Comparison of ENCODE assay signal across 9 mouse cellular contexts in genomic region chr11:105126520-105127029, GRCm38 (mm10). TPM values are rescaled to one million over a fixed set of nuclear protein-coding genes. Genes with fewer than 3 reads are reported as not detected.
DNase-seq lines count a peak whose midpoint lies in the region; ATAC-seq and TF ChIP-seq lines count a peak whose summit lies in the region.
"Had no signal": no experiment of that assay in that cellular context is flagged by ENCODE, and none has a peak within 500 bp of the region (broad histone marks: within the 10 kb centered on the region; RNA-seq: fewer than 3 reads in every experiment).

No protein-coding gene starts in this region.

- H3K4me2 ChIP-seq in lung, embryonic 15.5 days: peak overlapping the region; percentile 72
- peak overlapping the region; percentile 94 for H3K4me2 ChIP-seq in hindbrain, embryonic 13.5 days

- H3K27ac ChIP-seq in lung, embryonic 15.5 days: no peak overlapping the region
- H3K27ac ChIP-seq in cortical plate, adult 2 months (ENCODE audit: insufficient read depth, low read length): no peak overlapping the region
- no peak overlapping the region for H3K27ac ChIP-seq in hindbrain, embryonic 13.5 days

- peaks cover 18% of the 10 kb centered on the region for H3K4me1 ChIP-seq in lung, embryonic 15.5 days
- peaks cover 5% of the 10 kb centered on the region for H3K4me1 ChIP-seq in cortical plate, adult 2 months (ENCODE audit: control insufficient read depth, insufficient read depth, low read length)
- H3K4me1 ChIP-seq in hindbrain, embryonic 13.5 days (replicated peaks): peaks cover 12% of the 10 kb centered on the region

- no peak for TF ChIP-seq POLR2A in cortical plate, adult 2 months (IDR thresholded peaks at IDR 0.05; ENCODE audit: extremely low read depth, insufficient read depth, low read length)

- intact Hi-C loops in gastrocnemius, postnatal 14 days (cut with DNase I; ENCODE audit: low total_unique reads): loop anchor here (10.0 kb wide), 1 partner anchor 542 kb away; no protein-coding TSS in a partner anchor

- no peaks in the 10 kb centered on the region for H3K9me3 ChIP-seq in lung, embryonic 15.5 days
- no peaks in the 10 kb centered on the region for H3K9me3 ChIP-seq in hindbrain, embryonic 13.5 days

- TF ChIP-seq CTCF in cortical plate, adult 2 months (IDR thresholded peaks at IDR 0.05; ENCODE audit: extremely low read depth, insufficient read depth, low read length): no peak

- no peak for DNase-seq in lung, postnatal 25 days (ENCODE audit: low spot score)
- DNase-seq in urinary bladder, postnatal 14 days (ENCODE audit: low spot score): no peak
- DNase-seq in kidney, postnatal 14 days: no peak
- no peak for DNase-seq in gastrocnemius, postnatal 14 days

- H3K4me3 ChIP-seq in lung, embryonic 15.5 days: peak overlapping the region; percentile 98
- H3K4me3 ChIP-seq in cortical plate, adult 2 months (ENCODE audit: insufficient read depth, low read length): peak overlapping the region; percentile 72
- peak overlapping the region; percentile 98 for H3K4me3 ChIP-seq in hindbrain, embryonic 13.5 days

- under 1% methylated on average over 49 of the region's 49 CpGs for WGBS in lung, embryonic 15.5 days
- WGBS in hindbrain, embryonic 13.5 days: under 1% methylated on average over 49 of the region's 49 CpGs

- peaks cover 20% of the 10 kb centered on the region for H3K36me3 ChIP-seq in lung, embryonic 15.5 days
- peaks cover 23% of the 10 kb centered on the region for H3K36me3 ChIP-seq in hindbrain, embryonic 13.5 days

- H3K27me3 ChIP-seq in lung, embryonic 15.5 days: no peaks in the 10 kb centered on the region
- H3K27me3 ChIP-seq in hindbrain, embryonic 13.5 days: no peaks in the 10 kb centered on the region

- ATAC-seq in lung, embryonic 15.5 days (ENCODE audit: borderline replicate concordance, extremely low read depth, low FRiP score, low TSS enrichment): peak; percentile 32; the same call in 1 of the 2 replicates
- ATAC-seq in hindbrain, embryonic 13.5 days (ENCODE audit: low FRiP score): peak; percentile 53
- ATAC-seq in megakaryocyte-erythroid progenitor cell, adult 5-6 weeks (replicated peaks; ENCODE audit: low FRiP score, low TSS enrichment, poor library complexity, severe bottlenecking): peak; percentile 34

- H3K9ac ChIP-seq in lung, embryonic 15.5 days: peak overlapping the region; percentile 56
- peak overlapping the region; percentile 86 for H3K9ac ChIP-seq in hindbrain, embryonic 13.5 days

RNA-seq across cellular contexts. Expression of gene Mettl2, which starts 0.3 kb away (rescaled TPM):
- 35.5 and 44.0 TPM in 2 replicates for polyA plus RNA-seq in lung, embryonic 15.5 days (2015; fragmentation: Nextera tagmentation; extraction: Ambion mirVana)
- polyA plus RNA-seq in cortical plate, adult 2 months (2012; rRNA removed): 27.1 and 27.3 TPM in 2 replicates
- 29.9 and 32.5 TPM in 2 replicates for polyA plus RNA-seq in hindbrain, embryonic 13.5 days (2015; fragmentation: Nextera tagmentation; extraction: Ambion mirVana)
- total RNA-seq in megakaryocyte-erythroid progenitor cell, adult 5-6 weeks (2014; fragmentation: Nextera tagmentation): 44.5 and 60.0 TPM in 2 replicates
- 28.5 and 30.1 TPM in 2 replicates for total RNA-seq in megakaryocyte-erythroid progenitor cell, adult 5-6 weeks (2017)
- total RNA-seq in gastrocnemius, postnatal 14 days (2021): 1 to 10 TPM; 6.9 to 9.6 TPM

RNA-seq across cellular contexts. Expression of gene Gm10842, which starts 20.1 kb away (rescaled TPM):
- not detected in 2 replicates for polyA plus RNA-seq in lung, embryonic 15.5 days (2015; fragmentation: Nextera tagmentation; extraction: Ambion mirVana)
- not detected in 2 replicates for polyA plus RNA-seq in cortical plate, adult 2 months (2012; rRNA removed)
- not detected in 2 replicates for polyA plus RNA-seq in hindbrain, embryonic 13.5 days (2015; fragmentation: Nextera tagmentation; extraction: Ambion mirVana)
- not detected in 2 replicates for total RNA-seq in megakaryocyte-erythroid progenitor cell, adult 5-6 weeks (2014; fragmentation: Nextera tagmentation)
- not detected in 2 replicates for total RNA-seq in megakaryocyte-erythroid progenitor cell, adult 5-6 weeks (2017)
- total RNA-seq in gastrocnemius, postnatal 14 days (2021): not detected
- polyA plus RNA-seq: gonadal fat pad, adult 2 months had no signal

RNA-seq across cellular contexts. Expression of gene Tlk2, which starts 52.0 kb away (rescaled TPM):
- 18.7 and 18.9 TPM in 2 replicates for polyA plus RNA-seq in lung, embryonic 15.5 days (2015; fragmentation: Nextera tagmentation; extraction: Ambion mirVana)
- polyA plus RNA-seq in cortical plate, adult 2 months (2012; rRNA removed): 36.3 and 36.7 TPM in 2 replicates
- 18.1 and 20.1 TPM in 2 replicates for polyA plus RNA-seq in hindbrain, embryonic 13.5 days (2015; fragmentation: Nextera tagmentation; extraction: Ambion mirVana)
- 42.9 and 52.9 TPM in 2 replicates for total RNA-seq in megakaryocyte-erythroid progenitor cell, adult 5-6 weeks (2014; fragmentation: Nextera tagmentation)
- 87.4 and 94.0 TPM in 2 replicates for total RNA-seq in megakaryocyte-erythroid progenitor cell, adult 5-6 weeks (2017)
- total RNA-seq in gastrocnemius, postnatal 14 days (2021): 10 to 100 TPM; 32.3 to 33.6 TPM
